Mouse (Mus musculus) liver, embryonic 14.5 days (tissue): ENCODE data around the gene Bcl2. TPM values are rescaled to one million over a fixed set of nuclear protein-coding genes. Genes with fewer than 3 reads are reported as not detected.

Source experiments
- ATAC-seq: fragments of 200-750 bp; cut with Nextera tagmentation; 2 replicates; pipeline ENCODE4 v1.8.0; 2017; ENCODE audit warnings: moderate number of reproducible peaks, mild to moderate bottlenecking, moderate library complexity; ENCODE audit not compliant: insufficient read depth
- DNase-seq, 3 experiments: peaks; one replicate each; pipeline ENCODE4 v3.0.0-alpha.2; 2012 to 2013; ENCODE audit warnings: low read depth in 3 of 3, low spot score in 3 of 3
- H3K27ac ChIP-seq: fragments of 300-500 bp; sonication (generic); 2 replicates; pipeline ENCODE4 v1.5.1; 2014; ENCODE audit warnings: moderate library complexity, mild to moderate bottlenecking, control low read depth, inconsistent platforms
- H3K27me3 ChIP-seq: fragments of 300-500 bp; sonication (generic); 2 replicates; pipeline ENCODE4 v1.6.1; 2014; ENCODE audit warnings: mild to moderate bottlenecking, low read length, moderate library complexity; ENCODE audit not compliant: control insufficient read depth, insufficient read depth
- H3K36me3 ChIP-seq: fragments of 300-500 bp; sonication (generic); replicated peaks from 2 replicates; pipeline ENCODE4 v1.6.1; 2014; ENCODE audit warnings: low read depth; ENCODE audit not compliant: control insufficient read depth, insufficient read depth
- H3K4me1 ChIP-seq, 2 experiments: fragments of 200-500 bp in 1 of 2; fragments of 300-500 bp in 1 of 2; sonication (generic) in 1 of 2; replicated peaks; 2 replicates each; pipeline ENCODE4 v1.6.1; 2012 to 2014; ENCODE audit warnings: antibody characterized with exemption in 1 of 2, inconsistent platforms in 1 of 2, low read length in 1 of 2; ENCODE audit not compliant: control insufficient read depth in 2 of 2, insufficient read depth in 2 of 2
- H3K4me2 ChIP-seq: fragments of 300-500 bp; sonication (generic); 2 replicates; pipeline ENCODE4 v1.6.1; 2014; ENCODE audit warnings: low read depth, mild to moderate bottlenecking, control low read depth, moderate library complexity
- H3K4me3 ChIP-seq, 2 experiments: fragments of 200-500 bp in 1 of 2; fragments of 300-500 bp in 1 of 2; sonication (generic) in 1 of 2; 2 replicates each; pipeline ENCODE4 v1.5.1; 2012 to 2014; ENCODE audit warnings: low read depth in 2 of 2, low read length in 2 of 2, mild to moderate bottlenecking in 2 of 2, control low read depth in 1 of 2, inconsistent platforms in 1 of 2, moderate library complexity in 1 of 2; ENCODE audit not compliant: insufficient read depth in 1 of 2
- H3K9ac ChIP-seq: fragments of 300-500 bp; sonication (generic); replicated peaks from 2 replicates; pipeline ENCODE4 v1.6.1; 2014; ENCODE audit warnings: mild to moderate bottlenecking, control low read depth, moderate library complexity
- H3K9me3 ChIP-seq: fragments of 300-500 bp; sonication (generic); 2 replicates; pipeline ENCODE4 v1.6.1; 2016; ENCODE audit warnings: low read length, mixed read lengths; ENCODE audit not compliant: control insufficient read depth
- CTCF ChIP-seq: IDR thresholded peaks from 2 replicates; pipeline ENCODE4 v1.5.1; 2016; ENCODE audit warnings: antibody characterized with exemption, low read depth, control low read depth
- EP300 ChIP-seq: IDR thresholded peaks from 2 replicates; pipeline ENCODE4 v1.6.1; 2016; ENCODE audit warnings: antibody characterized with exemption, low read depth
- WGBS: fragments of 180-500 bp; shearing (Covaris S2); extraction: QIAGEN DNeasy Blood & Tissue Kit; methylation state at CpG from one replicate; pipeline ENCODE4 v1.1.7; 2014; ENCODE audit not compliant: insufficient replicate concordance; 5-methylcytosine and 5-hydroxymethylcytosine counted together
- polyA plus RNA-seq, 2 experiments: library from polyadenylated mRNA; depleted of rRNA in 1 of 2; stranded (reverse) in 1 of 2; unstranded in 1 of 2; fragments of >200 nt; fragmentation: Nextera tagmentation in 1 of 2; extraction: Ambion mirVana in 1 of 2; gene quantifications; 2 replicates each; pipeline versions ENCODE4 v1.2.1 to v1.2.3; 2012 to 2014

Bcl2 gene
- polyA plus RNA-seq, 2 experiments = 0.38 to 0.43 TPM

DNA sequence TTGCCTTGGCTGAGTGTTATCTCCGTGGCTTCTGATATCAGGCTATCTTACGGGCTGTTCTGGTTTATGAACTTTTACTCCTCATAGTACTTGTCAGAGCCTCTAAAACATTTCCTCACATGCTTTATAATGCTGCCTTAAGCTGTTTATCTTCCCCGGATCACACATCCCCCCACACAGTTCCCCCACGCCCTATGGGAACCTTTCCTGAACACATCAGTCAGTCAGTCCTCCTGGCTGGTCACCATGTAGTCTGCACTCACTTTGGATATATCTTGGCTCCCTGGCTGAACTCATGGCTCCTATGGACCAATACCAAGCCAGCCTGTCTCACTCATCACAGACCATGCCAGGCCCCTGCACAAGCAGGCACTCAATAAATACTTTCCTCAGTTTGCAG is 42.6 kb upstream of the Bcl2 start:
- Histone ChIP-seq H3K4me2 (no peak overlapping the region), H3K4me3 (no peak overlapping the region), H3K27me3 (no peaks in the 10 kb centered on the region), H3K36me3 (no peaks in the 10 kb centered on the region), H3K4me1 (peaks cover 0 to 8% of the 10 kb centered on the region in 2 experiments; a peak in 2 of 4 replicates), H3K9ac (no peak overlapping the region), H3K27ac (no peak overlapping the region), H3K9me3 (no peaks in the 10 kb centered on the region)
- TF ChIP-seq CTCF (no peak), EP300 (no peak)
- 28% methylated on average over 4 of the region's 4 CpGs for WGBS
- ATAC-seq (no peak), DNase-seq (no peak)

- Histone ChIP-seq H3K4me2 (no peak overlapping the region), H3K9ac (no peak overlapping the region), H3K4me1 (no peaks in the 10 kb centered on the region), H3K27ac (no peak overlapping the region), H3K27me3 (no peaks in the 10 kb centered on the region), H3K36me3 (no peaks in the 10 kb centered on the region; the same call in 1 of the 2 replicates), H3K4me3 (no peak overlapping the region), H3K9me3 (no peaks in the 10 kb centered on the region)
- ATAC-seq (no peak), DNase-seq (no peak)
- TF ChIP-seq CTCF = no peak
- TF ChIP-seq EP300 = no peak
- 84% methylated on average over 5 of the region's 5 CpGs for WGBS
These were observed 37.9 kb upstream of the Bcl2 start for GRCm38 (mm10) chr1:106752013-106752412.

GRCm38 (mm10) chr1:106750656-106751055 is 36.6 kb upstream of the Bcl2 start:
- WGBS = 78% methylated on average over 1 of the region's 1 CpGs
- no peak for TF ChIP-seq EP300
- no peak for TF ChIP-seq CTCF
- no peak for ATAC-seq

GRCm38 (mm10) chr1:106748555-106749315 is 34.7 kb upstream of the Bcl2 start:
- H3K9me3 ChIP-seq = no peaks in the 10 kb centered on the region
- WGBS = 71% methylated on average over 6 of the region's 6 CpGs
- no peak overlapping the region for H3K4me3 ChIP-seq
- no peak overlapping the region for H3K9ac ChIP-seq
- no peak for TF ChIP-seq EP300
- TF ChIP-seq CTCF = no peak
- no peak overlapping the region for H3K4me2 ChIP-seq
- no peaks in the 10 kb centered on the region for H3K27me3 ChIP-seq
- H3K4me1 ChIP-seq = no peaks in the 10 kb centered on the region
- DNase-seq (no peak), ATAC-seq (no peak)
- H3K36me3 ChIP-seq = no peaks in the 10 kb centered on the region; the same call in 1 of the 2 replicates
- H3K27ac ChIP-seq = no peak overlapping the region

More at GRCm38 (mm10) chr1:106750656-106751055, 36.6 kb upstream of the Bcl2 start:
- H3K4me3 ChIP-seq = no peak overlapping the region
- H3K36me3 ChIP-seq = no peaks in the 10 kb centered on the region; the same call in 1 of the 2 replicates
- no peaks in the 10 kb centered on the region for H3K4me1 ChIP-seq
- no peak overlapping the region for H3K4me2 ChIP-seq
- no peak for DNase-seq
- no peak overlapping the region for H3K9ac ChIP-seq
- H3K27ac ChIP-seq = no peak overlapping the region
- H3K9me3 ChIP-seq = no peaks in the 10 kb centered on the region
- H3K27me3 ChIP-seq = no peaks in the 10 kb centered on the region

- no peak overlapping the region for H3K4me3 ChIP-seq
- no peak overlapping the region for H3K4me2 ChIP-seq
- H3K27me3 ChIP-seq = no peaks in the 10 kb centered on the region
- TF ChIP-seq EP300 = no peak
- TF ChIP-seq CTCF = no peak
- H3K9ac ChIP-seq = no peak overlapping the region
- no peaks in the 10 kb centered on the region for H3K9me3 ChIP-seq
- ATAC-seq (no peak), DNase-seq (no peak)
- H3K27ac ChIP-seq = no peak overlapping the region
- 80% methylated on average over 6 of the region's 6 CpGs for whole genome bisulfite sequencing
- H3K4me1 ChIP-seq = no peaks in the 10 kb centered on the region
- H3K36me3 ChIP-seq = no peaks in the 10 kb centered on the region; the same call in 1 of the 2 replicates
These were observed 28.9 kb upstream of the Bcl2 start for GRCm38 (mm10) chr1:106742980-106743379.
